Mouse (Mus musculus) urinary bladder, postnatal 4 days (tissue): ENCODE data around the gene Crls1.
A peak's percentile ranks its signal among the peaks of the same experiment; 100 is the strongest.

Source experiments
- DNase-seq, 2 experiments: peaks; one replicate each; pipeline ENCODE4 v3.0.0; 2021 to 2022; ENCODE audit warnings: low spot score in 2 of 2

Gene Crls1

DNA sequence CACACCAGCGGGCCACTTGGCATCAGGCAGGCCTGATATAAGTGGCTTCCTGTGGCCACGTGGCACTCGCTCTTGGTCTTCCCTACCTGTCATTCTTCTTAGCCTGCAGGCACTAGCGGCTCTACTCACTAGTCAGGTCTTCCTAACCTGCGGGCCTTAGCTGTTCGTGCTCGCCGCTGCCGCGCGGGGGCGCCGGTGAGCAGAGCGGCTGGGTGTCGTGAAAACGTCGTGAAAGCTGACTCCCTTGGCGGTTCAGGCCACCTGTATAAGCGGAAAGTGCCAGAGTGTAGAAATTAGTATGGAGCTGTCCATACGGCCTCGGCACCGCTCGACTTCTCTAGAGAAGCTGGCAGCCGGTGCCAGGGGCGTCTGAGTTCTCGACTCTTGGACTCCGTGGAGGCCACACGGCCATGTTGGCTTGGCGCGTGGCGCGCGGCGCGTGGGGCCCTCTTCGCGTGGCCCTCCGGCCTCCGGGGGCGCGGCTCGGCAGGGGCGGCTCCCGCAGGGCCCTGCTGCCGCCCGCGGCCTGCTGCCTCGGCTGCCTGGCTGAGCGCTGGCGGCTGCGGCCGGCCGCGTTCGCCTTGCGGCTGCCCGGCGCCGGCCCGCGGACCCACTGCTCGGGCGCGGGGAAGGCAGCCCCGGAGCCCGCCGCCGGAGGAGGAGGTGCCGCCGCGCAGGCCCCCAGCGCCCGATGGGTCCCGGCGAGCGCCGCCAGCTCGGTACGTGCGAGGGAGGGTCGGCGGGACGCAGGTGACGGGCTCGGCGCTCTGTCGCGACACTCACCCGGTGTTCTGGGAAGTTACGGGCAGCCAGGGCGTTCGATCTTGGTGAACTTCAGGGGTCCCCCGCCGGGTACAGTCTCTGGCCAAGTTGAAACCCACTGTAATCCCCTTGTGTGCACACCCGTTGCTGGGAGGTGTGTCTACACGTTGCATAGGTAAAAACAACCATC is at the start of gene Crls1:
Crls1 (plus strand) TSS at position 260 of the 952 bp plus-strand sequence.
- DNase-seq: peak; percentile 93 to 96

DNA sequence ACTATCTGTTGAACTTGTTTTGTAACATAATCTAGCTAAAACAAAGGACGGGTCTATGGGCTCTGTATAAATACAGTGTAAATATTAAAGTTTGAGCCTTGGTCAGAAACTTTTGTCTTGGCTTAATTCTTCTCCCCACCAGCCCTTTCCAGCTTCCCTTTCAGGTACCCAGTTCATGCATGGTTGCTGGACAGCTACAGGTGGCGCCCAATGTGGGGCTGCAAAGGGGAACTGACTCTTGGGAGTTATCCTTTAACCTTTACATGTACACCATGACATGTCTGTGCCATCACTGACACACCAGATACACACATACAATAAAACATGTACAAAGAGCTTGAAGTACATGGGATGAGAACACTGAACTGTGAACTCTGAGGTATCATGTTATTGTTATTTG is 43.5 kb upstream of the Crls1 start:
- DNase-seq: no peak

DNA sequence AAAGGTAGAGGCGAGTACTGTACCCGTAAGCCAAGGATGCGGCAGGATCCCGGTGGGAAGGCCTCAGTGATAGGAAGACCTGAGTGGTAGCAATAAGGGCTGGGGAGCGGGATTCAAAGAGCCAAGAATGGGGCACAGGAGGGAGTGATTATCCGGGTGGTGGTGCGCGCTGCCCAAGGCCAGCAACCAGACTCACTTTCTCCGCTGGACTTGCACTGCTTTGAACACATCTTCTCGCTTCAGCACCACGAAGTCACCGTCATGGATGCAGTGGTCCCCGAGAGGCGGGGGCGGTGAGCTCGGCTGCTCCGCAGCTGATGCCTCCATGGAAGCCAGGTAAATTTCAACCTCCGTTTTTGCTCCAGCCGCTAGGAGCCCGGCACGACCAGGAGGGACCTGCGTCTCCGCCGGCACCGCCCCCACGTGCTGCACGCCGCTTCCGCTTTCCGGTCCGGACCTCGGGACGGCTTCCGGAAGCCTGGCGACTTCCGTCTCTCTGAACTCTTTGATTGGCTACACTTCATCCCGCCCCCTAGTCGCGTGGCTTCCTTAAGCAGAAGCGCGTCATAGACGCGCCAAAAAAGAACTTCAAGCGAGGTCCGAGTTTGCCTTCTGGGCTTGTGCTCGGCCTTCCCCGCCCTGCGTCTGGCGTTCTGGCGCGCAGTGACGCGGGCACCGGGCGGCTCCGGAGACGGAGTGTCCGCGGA is 30.7 kb upstream of the Crls1 start, which contains the start of the genes Trmt6 and Mcm8:
Trmt6 (minus strand) TSS at position 448 of the 707 bp plus-strand sequence.
Mcm8 (plus strand) TSS at position 534 of the 707 bp plus-strand sequence.
- DNase-seq: peak; percentile 83 to 89

DNA sequence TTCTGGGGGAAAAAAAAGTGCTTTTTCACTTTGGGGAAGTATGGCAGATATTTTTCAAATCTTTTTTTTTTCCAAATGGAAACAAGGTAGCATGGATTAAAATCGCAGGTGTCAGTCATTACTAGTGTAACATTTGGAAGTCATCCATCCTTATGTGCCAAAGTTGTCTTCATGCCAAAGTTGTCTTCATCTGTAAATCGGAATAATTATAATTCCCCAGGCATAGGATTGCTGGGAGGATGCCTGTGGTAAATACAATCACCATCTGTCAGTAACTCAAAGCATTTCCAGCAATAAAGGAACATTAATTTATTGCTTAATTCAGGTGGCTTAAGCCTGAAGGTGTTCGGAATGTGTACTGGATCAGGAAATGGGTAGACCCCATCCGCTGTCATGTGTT is 5.4 kb upstream of the Crls1 start:
- no peak for DNase-seq

DNA sequence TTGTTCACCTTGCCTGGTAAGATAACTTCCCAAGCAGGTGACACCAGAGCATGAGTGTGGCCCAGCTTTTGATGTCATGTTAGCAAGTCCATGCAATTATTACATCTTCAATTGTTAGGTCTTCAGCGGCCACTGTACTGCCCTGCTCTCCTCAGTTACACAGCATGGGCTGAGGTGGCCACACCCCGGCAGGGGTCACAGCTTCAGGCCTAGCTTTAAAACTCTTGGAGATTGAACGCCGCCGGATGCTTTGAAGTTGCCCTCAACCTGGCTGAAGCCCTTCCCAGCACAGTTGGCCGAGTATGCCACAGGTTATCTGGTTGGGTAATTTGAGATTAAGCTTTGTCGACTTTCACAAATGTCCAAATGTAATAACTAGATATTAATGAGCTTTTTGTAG is 1.1 kb downstream of the Crls1 start:
- DNase-seq: no peak

DNA sequence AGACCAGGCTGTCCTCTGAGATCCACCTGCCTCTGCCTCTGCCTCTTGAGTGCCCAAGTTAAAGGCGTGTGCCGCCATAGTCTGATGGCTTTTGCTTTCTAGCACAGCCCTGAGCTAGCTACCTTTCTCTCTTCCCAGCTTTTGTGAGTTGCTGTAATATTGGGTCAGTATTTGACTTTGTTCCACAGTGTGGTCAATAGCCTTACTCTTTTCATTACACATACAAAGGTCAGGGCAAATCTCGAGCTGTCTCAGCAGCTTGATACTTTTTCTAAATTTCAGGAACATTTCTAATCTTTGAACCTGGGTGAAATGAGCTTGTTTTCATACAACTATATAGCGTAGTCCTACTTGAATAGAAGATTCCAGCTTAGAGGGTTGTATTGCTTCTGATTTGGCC is 1.9 kb downstream of the Crls1 start:
- no peak for DNase-seq

DNA sequence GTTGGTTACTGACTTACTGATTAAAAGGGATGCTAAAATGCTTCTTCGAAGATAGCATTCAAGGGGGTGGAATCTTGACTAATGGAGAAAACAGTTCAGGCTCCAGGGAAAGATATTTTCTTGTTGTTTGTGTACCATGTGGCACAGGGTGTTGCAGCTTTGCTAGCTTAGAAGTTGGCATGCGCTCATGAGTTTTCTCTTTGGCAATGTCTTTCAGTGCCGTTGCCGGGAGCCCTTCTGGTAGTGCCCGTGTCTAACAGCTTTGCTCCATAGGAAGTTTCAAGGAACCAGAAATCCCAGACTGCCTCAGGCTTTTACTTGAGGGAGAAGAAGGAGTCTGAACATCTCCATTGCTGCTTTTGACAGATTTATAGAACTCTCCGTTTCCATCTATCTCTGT is 2.7 kb downstream of the Crls1 start:
- DNase-seq: no peak

DNA sequence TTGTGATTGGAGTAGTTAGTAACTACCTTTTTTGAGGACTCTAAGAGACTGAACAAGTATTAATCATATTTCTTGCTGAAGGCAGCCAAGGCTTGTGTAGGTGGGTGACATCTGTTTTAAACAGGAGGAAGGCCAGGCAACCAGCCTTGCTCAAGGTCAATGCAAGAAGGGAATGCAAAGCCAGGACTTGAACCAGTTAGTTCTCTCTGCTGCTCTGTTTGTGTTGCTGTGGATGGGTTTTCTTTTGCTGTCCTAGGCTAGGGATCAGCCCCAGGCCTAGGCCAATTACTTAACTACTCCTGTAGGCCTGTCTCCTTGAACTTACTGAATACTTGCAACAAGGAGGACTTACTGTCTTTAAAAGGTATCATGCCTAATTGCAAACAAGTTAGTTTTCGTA is 6.6 kb downstream of the Crls1 start:
- DNase-seq: no peak

DNA sequence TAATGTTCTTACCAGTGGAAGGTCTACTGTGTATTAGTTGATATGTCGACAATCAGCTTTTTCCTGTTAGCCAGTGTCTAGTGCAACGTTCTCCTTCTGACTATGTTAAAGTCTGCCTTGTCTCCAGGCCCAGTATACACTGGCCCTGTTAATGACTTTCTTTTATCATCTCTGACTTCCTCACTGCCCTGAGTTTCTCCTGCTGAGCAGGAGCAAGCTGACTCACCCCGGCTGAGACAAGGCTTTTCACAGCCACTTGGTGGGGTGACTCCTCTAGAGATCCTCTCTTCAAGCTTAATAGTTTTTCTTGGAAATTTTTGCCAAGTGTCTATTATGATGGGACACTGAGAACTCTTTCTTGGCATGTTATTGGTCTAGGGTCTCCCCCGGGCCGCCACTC is 9.9 kb downstream of the Crls1 start:
- DNase-seq: no peak

DNA sequence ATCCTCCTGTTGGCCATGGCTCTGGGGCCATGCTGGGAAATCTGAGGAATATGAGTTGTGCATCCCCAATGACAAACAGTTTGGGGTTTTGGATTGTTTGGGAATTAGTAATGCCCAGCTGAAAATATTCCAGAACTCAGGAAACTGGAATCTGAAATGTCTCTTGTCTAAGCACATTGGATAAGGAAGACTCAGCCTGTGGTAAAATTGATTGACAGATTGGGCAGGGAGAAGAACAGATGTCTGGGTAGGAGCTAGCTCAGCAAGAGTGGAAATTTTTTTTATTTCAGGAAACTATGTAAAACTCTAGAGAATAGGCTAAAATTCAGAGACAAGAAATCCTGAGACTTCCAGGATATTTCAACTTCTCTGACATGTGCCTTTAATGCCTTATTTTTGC is 14.0 kb downstream of the Crls1 start:
- DNase-seq: no peak

DNA sequence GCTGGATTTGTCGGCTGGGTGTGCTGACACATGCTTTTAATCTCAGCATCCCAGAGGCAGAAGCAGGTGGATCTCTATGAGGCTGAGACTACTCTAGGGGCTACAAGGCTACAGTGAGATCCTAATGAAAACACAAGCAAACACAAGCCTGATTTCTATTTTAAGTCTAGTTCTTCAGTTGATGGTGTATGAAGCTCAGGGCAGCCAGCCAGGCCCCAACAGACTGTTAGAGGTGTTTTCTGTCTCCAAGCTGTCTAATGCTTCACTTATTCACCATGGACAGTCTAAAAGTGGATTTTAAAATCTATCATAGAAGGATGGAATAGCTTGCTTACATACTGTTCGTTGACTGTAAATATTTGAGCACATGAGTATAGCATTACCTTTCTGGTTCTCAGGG is 15.0 kb downstream of the Crls1 start:
- DNase-seq: no peak

DNA sequence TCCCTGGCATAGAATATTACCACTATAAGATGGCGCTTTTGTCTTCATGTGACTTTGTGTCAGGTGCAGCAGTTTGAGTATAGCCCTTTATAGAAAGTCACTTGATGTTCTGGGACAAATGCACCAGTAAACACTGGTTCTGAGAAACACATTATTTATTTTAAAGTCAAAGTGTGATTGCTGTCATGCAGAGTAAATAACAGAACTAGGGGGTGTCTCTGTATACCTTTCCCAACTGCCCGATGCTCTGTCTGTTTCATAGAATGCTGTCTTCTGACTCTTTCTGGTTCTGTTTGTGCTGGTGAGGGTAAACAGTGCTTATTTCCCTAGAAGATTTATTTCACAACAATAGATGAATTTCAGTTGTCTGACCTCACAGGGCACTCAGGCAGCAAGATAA is 16.9 kb downstream of the Crls1 start:
- DNase-seq: no peak

DNA sequence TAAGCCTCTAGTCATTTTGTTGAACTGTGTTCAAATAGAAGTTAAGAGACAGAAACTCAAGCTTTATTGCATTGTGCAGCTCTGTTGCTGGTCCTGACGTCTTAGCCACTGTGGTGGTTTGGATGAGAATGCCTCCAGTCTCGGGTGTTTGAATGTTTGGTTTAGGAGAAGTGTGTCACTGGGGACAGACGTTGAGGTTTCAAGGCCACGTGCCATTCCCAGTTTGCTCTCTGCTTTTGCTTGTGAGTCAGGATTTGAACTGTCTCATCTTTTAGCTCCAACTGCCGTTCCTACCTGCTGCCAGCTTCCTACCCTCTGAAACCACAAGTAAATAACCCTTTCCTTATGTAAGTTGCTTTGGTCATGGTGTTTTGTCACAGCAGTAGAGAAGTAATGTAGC is 21.1 kb downstream of the Crls1 start:
- DNase-seq: no peak

DNA sequence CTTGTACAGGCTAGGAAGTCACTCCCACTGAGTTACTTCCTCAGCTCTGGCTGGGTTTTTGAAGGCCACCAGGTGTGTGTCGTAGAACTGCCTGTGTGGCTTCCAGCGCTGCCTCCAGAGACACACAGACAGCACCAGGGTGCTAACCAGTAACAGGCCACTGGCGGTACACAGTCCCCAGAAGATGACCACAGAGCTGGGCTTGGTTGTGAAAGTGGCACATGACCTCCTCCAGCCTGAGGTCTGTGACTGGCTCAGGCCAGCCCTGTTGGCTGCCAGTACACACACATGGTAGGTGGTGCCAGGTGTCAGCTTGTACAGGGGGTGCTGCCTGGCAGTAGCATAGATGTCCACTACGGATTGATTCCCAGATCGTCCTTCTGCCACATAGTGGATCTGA is 23.2 kb downstream of the Crls1 start:
- no peak for DNase-seq

DNA sequence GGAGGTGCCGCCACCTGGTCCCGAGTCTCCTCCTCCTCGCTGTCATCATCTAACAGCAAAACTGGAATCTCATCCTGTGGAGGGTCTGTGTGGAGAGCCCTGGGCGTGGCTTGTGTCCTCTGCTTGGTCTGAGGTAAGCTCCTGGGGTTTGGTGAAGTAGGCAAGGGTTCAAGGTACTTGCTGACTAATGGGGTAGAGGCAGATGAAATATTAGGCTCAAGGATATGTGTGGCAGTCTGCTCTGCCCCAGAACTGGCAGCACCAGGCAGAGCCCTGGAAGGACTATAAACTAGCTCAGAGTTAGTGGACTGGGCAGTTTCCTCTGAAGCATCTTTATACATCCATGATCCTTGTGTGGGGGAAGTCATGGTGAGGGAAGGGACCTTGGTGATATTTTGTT is 23.8 kb downstream of the Crls1 start:
- DNase-seq: no peak

DNA sequence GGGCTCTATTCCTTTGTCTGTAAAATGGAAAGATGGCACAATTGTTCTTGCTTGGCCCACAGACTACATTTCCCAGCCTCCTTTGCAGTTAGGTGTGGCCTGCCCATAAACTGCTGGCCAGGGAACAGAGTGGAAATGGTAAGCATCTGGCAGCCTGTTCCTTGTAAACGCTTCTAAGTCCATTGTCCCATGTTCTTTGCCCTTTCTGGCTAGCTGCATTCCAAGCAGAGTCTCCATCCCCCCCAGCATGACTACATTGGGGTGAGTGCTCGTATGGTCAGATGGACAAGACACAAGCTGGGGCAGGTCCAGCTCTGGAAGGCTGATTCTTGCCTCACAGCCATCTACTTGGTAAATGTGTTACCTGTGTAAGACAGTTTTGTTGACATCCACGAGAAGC is 25.2 kb downstream of the Crls1 start:
- DNase-seq: no peak

DNA sequence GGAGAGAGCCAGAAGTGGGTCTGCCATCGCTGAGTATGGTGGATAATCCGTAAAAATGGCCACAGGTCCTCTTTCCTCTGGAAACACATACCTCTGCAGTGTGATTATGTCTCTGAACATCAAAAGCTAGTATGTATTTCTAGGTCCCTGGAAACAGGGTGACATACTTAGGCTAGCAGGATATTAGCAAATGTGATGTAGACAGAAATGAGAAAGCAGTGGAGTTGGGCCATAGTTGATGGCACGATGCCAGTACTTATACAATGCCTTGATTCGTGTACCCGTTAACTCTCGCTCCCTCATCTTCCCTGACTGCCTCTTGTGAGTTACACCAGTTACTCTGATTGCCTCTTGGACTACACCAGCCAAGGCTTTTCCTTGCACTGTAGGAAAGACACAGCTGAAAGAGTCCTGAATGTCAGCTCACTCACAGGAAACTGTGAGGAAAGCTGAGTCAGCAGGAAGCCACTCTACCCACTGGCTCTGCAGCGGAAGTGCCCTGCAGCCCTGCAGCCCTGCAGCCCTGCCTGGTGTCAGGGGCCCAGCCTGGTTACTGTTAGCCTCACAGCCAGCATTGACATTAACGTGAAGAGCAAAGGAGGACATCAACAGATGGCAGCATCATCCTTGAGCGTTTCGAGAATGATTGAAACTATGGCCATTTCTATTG is 27.3 kb downstream of the Crls1 start:
- DNase-seq: no peak

DNA sequence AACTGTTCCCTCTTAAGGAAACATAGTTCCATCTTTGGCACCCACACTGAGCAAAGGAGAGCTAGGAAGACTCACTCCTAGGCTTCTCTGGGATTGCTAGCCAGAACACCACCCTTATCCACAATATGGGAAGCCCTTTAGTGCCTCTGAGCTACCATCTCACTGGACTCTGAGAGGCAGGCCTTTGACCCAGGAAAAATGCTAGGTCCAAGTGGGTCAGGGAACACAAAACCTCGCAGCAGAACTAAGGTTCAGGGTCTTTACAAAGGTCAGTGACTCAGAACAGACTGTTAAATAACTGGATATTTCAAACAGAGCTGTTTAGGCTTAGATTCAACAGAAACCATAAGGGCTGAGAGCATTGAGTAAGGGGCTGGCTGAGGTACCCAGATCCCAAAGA is 30.5 kb downstream of the Crls1 start:
- no peak for DNase-seq

DNA sequence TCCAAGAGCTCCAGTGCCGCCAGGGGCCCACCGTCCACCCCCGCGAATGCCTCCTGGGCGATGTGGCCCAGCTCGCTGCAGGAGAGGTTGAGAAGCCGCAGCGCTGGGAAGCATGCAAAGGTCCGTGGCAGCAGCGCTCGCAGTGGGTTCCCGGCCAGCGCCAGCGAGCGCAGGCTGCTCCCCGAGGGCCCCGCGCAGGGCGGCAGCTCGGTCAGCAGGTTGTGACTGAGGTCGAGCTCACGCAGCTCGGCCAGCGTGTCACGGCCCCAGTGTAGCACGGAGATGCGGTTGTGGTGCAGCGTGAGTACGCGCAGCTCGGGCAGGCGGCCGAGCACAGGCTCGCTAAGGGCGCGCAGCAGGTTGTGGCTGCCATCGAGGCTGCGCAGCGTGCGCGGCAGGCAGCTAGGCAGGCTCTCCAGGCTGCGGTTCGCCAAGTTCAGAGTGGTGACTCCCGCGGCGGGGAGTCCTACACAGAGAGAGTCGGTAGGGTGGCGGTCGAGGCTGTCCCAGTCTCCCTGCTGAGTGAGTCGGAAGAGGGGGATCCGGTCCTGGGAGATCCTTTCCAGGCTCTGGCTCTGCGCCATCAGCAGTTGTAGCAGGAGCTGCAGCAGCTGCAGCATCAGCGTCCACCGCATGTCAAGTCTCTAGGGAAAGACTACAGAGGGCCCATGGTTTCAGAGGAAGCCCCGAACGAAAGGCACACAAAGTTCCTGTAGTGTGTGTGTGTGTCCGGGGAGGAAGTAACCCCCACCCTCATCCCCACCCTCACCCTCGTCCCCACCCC is 33.0 kb downstream of the Crls1 start:
- peak in 1 of 2 experiments; percentile 61 for DNase-seq

DNA sequence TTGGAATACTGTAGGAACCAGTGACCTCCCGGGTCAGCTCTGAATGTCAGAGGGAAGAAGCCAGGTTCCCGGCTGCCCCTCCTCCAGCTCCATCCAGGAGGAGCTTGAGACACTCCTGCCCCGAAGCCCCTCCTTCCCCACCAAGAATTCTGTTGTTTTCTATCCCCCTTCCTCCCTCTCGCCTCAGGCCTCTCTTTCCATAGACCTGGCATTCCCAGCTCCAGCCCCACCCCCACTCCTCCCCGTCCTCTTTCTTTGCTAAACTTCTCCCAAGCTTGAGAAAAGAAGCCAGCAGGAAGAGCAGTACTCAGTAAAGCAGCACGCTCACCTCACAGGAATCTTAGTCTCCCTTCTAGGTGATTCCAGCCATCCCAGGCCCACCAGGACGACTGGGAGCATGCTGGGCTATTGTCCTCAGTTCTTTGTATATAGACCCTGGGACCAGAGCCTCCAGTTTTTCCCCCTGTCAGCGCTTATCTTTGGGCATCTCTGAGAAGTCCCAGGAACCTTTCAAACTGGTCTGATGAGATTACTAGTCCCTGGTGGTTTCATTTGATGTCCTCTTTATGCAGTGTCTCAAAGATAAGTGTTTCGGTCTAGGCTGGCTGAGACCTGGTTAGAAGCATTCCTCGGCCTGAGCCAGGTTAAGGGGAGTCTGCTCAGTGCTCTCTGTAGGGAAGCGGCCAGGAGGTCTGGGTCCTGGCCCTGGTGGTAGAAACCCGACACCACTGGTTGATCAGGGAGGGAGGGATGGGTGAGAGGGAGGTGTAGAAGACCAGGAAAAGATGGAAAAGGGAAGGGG is 34.6 kb downstream of the Crls1 start, which contains the start of gene Lrrn4:
Lrrn4 (minus strand) TSS at position 48 of the 802 bp plus-strand sequence.
- no peak for DNase-seq
